Comparison of ENCODE assay signal across 8 mouse cellular contexts in genomic region chr16:55838510-55839474, GRCm38 (mm10). TPM values are rescaled to one million over a fixed set of nuclear protein-coding genes. Genes with fewer than 3 reads are reported as not detected.
DNase-seq lines count a peak whose midpoint lies in the region; ATAC-seq and TF ChIP-seq lines count a peak whose summit lies in the region.

Gene Nfkbiz (minus strand): TSS chr16:55838899.

- peak within 1 kb of the TSS; percentile 70 for H3K4me2 ChIP-seq in embryonic facial prominence, embryonic 15.5 days (replicated peaks)
- H3K4me2 ChIP-seq in kidney, embryonic 14.5 days (replicated peaks; ENCODE audit: low read depth, low read length) = peak within 1 kb of the TSS; percentile 59
- H3K4me2 ChIP-seq in liver, embryonic 12.5 days = peak within 1 kb of the TSS; percentile 79

- H3K36me3 ChIP-seq in C2C12 (ENCODE audit: control insufficient read depth, insufficient read depth) = peaks cover 13% of the 10 kb centered on the region
- no peaks in the 10 kb centered on the region for H3K36me3 ChIP-seq in embryonic facial prominence, embryonic 15.5 days
- peaks cover 2% of the 10 kb centered on the region for H3K36me3 ChIP-seq in heart, embryonic 10.5 days
- 0 out of 2 replicates have a peak, but pooled peaks cover 3% of the 10 kb centered on the region for H3K36me3 ChIP-seq in kidney, embryonic 14.5 days (ENCODE audit: control insufficient read depth, insufficient read depth, low read length)
- peaks cover 3% of the 10 kb centered on the region for H3K36me3 ChIP-seq in liver, embryonic 12.5 days
- H3K36me3 ChIP-seq in splenic B cell, adult 2 months (ENCODE audit: control insufficient read depth, insufficient read depth, low read length, poor library complexity, severe bottlenecking) = peaks cover 7% of the 10 kb centered on the region; the same call in 1 of the 2 replicates

- TF ChIP-seq CTCF in C2C12 (IDR thresholded peaks at IDR 0.05; ENCODE audit: control insufficient read depth, insufficient read depth, insufficient read length) = no peak
- no peak for TF ChIP-seq CTCF in bone marrow macrophage, adult 2 months (IDR thresholded peaks at IDR 0.05; ENCODE audit: low read depth, low read length)

- peak; percentile 91 for ATAC-seq in embryonic facial prominence, embryonic 15.5 days (ENCODE audit: insufficient number of reproducible peaks, low FRiP score, low TSS enrichment, low read depth)
- ATAC-seq in kidney, embryonic 14.5 days (ENCODE audit: low FRiP score, low TSS enrichment) = peak; percentile 95
- peak; percentile 86 for ATAC-seq in liver, embryonic 12.5 days

- peaks cover 13% of the 10 kb centered on the region for H3K4me1 ChIP-seq in bone marrow macrophage, adult 2 months (ENCODE audit: control insufficient read depth, insufficient read depth, low read length)
- no peaks in the 10 kb centered on the region for H3K4me1 ChIP-seq in embryonic facial prominence, embryonic 15.5 days
- peaks cover 4% of the 10 kb centered on the region; the same call in 1 of the 2 replicates for H3K4me1 ChIP-seq in heart, embryonic 10.5 days
- no peaks in the 10 kb centered on the region for H3K4me1 ChIP-seq in kidney, embryonic 14.5 days (ENCODE audit: control insufficient read depth, insufficient read depth, low read length)
- H3K4me1 ChIP-seq in liver, embryonic 12.5 days = peaks cover 14% of the 10 kb centered on the region

- H3K79me3 ChIP-seq in C2C12 (ENCODE audit: low read depth) = peaks cover 29% of the 10 kb centered on the region

- under 1% methylated on average over 40 of the region's 40 CpGs for WGBS in embryonic facial prominence, embryonic 15.5 days
- 1% methylated on average over 40 of the region's 40 CpGs for WGBS in heart, embryonic 10.5 days
- WGBS in kidney, embryonic 14.5 days = under 1% methylated on average over 40 of the region's 40 CpGs
- WGBS in liver, embryonic 12.5 days (ENCODE audit: insufficient replicate concordance) = under 1% methylated on average over 40 of the region's 40 CpGs

- peak within 1 kb of the TSS; percentile 37 for H3K4me3 ChIP-seq in C2C12 (ENCODE audit: insufficient read depth, poor library complexity, severe bottlenecking)
- peak within 1 kb of the TSS; percentile 64 for H3K4me3 ChIP-seq in bone marrow macrophage, adult 2 months (ENCODE audit: insufficient read depth, low read length)
- peak within 1 kb of the TSS; percentile 64 for H3K4me3 ChIP-seq in embryonic facial prominence, embryonic 15.5 days (replicated peaks)
- peak within 1 kb of the TSS; percentile 76 for H3K4me3 ChIP-seq in heart, embryonic 10.5 days
- H3K4me3 ChIP-seq in kidney, embryonic 14.5 days (ENCODE audit: low read length) = peak within 1 kb of the TSS; percentile 61
- peak within 1 kb of the TSS; percentile 66 for H3K4me3 ChIP-seq in liver, embryonic 12.5 days

- H3ac ChIP-seq in C2C12 (ENCODE audit: control insufficient read depth, insufficient read length, low read depth) = peak within 1 kb of the TSS; percentile 78

- H3K79me2 ChIP-seq in C2C12 (ENCODE audit: control insufficient read depth, insufficient read depth) = peaks cover 46% of the 10 kb centered on the region

- peak; percentile 94 for DNase-seq in heart, embryonic 10.5 days (ENCODE audit: low spot score)
- peak; percentile 73 for DNase-seq in naive thymus-derived CD4-positive, alpha-beta T cell, adult 2 months (ENCODE audit: low read depth)
- peak; percentile 79 for DNase-seq in splenic B cell, adult 2 months (ENCODE audit: low read depth, low spot score)

- TF ChIP-seq POLR2A in bone marrow macrophage, adult 2 months (IDR thresholded peaks at IDR 0.05; ENCODE audit: borderline replicate concordance, low read depth, low read length) = no peak

- H3K9me3 ChIP-seq in embryonic facial prominence, embryonic 15.5 days (replicated peaks) = no peaks in the 10 kb centered on the region
- no peaks in the 10 kb centered on the region for H3K9me3 ChIP-seq in heart, embryonic 10.5 days
- no peaks in the 10 kb centered on the region; the same call in 1 of the 2 replicates for H3K9me3 ChIP-seq in kidney, embryonic 14.5 days (ENCODE audit: control insufficient read depth, low read length)
- no peaks in the 10 kb centered on the region for H3K9me3 ChIP-seq in liver, embryonic 12.5 days (replicated peaks)

- peak within 1 kb of the TSS; percentile 66 for H3K9ac ChIP-seq in embryonic facial prominence, embryonic 15.5 days
- H3K9ac ChIP-seq in kidney, embryonic 14.5 days (ENCODE audit: low read depth, low read length) = peak within 1 kb of the TSS; percentile 78
- H3K9ac ChIP-seq in liver, embryonic 12.5 days = peak within 1 kb of the TSS; percentile 73

- H3K27ac ChIP-seq in bone marrow macrophage, adult 2 months (ENCODE audit: insufficient read depth, low read depth, low read length) = peak within 1 kb of the TSS; percentile 82
- peak within 1 kb of the TSS; percentile 67 for H3K27ac ChIP-seq in embryonic facial prominence, embryonic 15.5 days (replicated peaks)
- H3K27ac ChIP-seq in heart, embryonic 10.5 days = peak within 1 kb of the TSS; percentile 99
- peak within 1 kb of the TSS; percentile 84 for H3K27ac ChIP-seq in kidney, embryonic 14.5 days (ENCODE audit: low read depth, low read length)
- H3K27ac ChIP-seq in liver, embryonic 12.5 days = peak within 1 kb of the TSS; percentile 69

- no peaks in the 10 kb centered on the region for H3K27me3 ChIP-seq in C2C12 (ENCODE audit: control insufficient read depth, insufficient read depth, insufficient read length)
- H3K27me3 ChIP-seq in embryonic facial prominence, embryonic 15.5 days = no peaks in the 10 kb centered on the region
- H3K27me3 ChIP-seq in heart, embryonic 10.5 days (ENCODE audit: insufficient read depth, poor library complexity, severe bottlenecking) = no peaks in the 10 kb centered on the region
- H3K27me3 ChIP-seq in kidney, embryonic 14.5 days (ENCODE audit: control insufficient read depth, insufficient read depth, low read length) = no peaks in the 10 kb centered on the region
- H3K27me3 ChIP-seq in liver, embryonic 12.5 days (replicated peaks) = no peaks in the 10 kb centered on the region
- H3K27me3 ChIP-seq in splenic B cell, adult 2 months (ENCODE audit: control insufficient read depth, insufficient read depth, low read length, poor library complexity, severe bottlenecking) = no peaks in the 10 kb centered on the region

TF ChIP-seq in C2C12, 6 proteins besides CTCF, POLR2A, EP300 and RAD21:
- TF ChIP-seq FOSL1 (IDR thresholded peaks at IDR 0.05; ENCODE audit: insufficient read depth, low read length, poor library complexity, severe bottlenecking) = no peak
- TF ChIP-seq MAX (IDR thresholded peaks at IDR 0.05) = peak; percentile 83
- peak; percentile 55 for TF ChIP-seq CEBPB (IDR thresholded peaks at IDR 0.05; ENCODE audit: low read depth)

RNA-seq across cellular contexts. Expression of gene Nfkbiz, which starts in this region (rescaled TPM):
- 3.4 TPM for polyA plus RNA-seq in C2C12 (2012; fragmentation: generic; extraction: Trizol)
- 60.3 and 61.0 TPM in 2 replicates for polyA plus RNA-seq in bone marrow macrophage, adult 2 months (2012; ENCODE audit: insufficient read depth, insufficient read length, missing spikeins)
- 5.8 and 6.4 TPM in 2 replicates for polyA plus RNA-seq in embryonic facial prominence, embryonic 15.5 days (2015; fragmentation: Nextera tagmentation; extraction: Ambion mirVana)
- 1.7 and 3.1 TPM in 2 replicates for polyA plus RNA-seq in heart, embryonic 10.5 days (2016; fragmentation: Nextera tagmentation; extraction: Ambion mirVana)
- 3.9 and 4.4 TPM in 2 replicates for polyA plus RNA-seq in kidney, embryonic 14.5 days (2014; fragmentation: Nextera tagmentation; extraction: Ambion mirVana)
- polyA plus RNA-seq in liver, embryonic 12.5 days (2016; fragmentation: Nextera tagmentation; extraction: Ambion mirVana) = 2.4 and 2.6 TPM in 2 replicates

Comparison
In these comparisons a context has a peak if more than half of its experiments do, and no peak if none do; other contexts are left out.
1. Peak in every context shown above with its lines: DNase-seq, ATAC-seq, H3K4me3 ChIP-seq and H3K27ac ChIP-seq.